Mouse (Mus musculus): ENCODE measurements around the gene Pi16. TPM values are rescaled to one million over a fixed set of nuclear protein-coding genes. Genes with fewer than 3 reads are reported as not detected.

The Pi16 gene
- polyA plus RNA-seq, 1 experiment from 2014 or later = 1.1 TPM

DNA sequence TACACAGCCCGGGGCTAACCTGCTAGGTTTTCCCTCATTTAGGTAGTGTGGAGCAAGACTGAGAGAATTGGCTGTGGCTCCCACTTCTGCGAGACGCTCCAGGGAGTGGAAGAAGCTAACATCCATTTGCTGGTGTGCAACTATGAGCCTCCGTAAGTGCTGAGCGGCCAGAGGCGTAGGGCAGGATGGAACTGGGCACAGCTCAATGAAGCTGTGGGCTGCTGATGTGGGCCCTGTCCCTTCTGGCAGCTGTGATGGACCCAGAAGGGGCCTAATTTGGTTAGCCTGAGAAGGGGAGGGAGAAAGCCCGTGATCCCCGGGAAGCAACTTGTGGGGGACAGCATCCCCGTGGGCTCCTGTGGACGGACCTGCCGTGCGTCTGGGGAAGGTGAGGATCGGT is 8.4 kb downstream of the Pi16 start:
- Histone ChIP-seq H3K4me3 (peak overlapping the region; percentile 55), H3K27ac (peak overlapping the region; percentile 87), H3K9me3 (no peaks in the 10 kb centered on the region), H3K36me3 (peaks cover 18% of the 10 kb centered on the region), H3K27me3 (ENCODE audit: insufficient read depth, poor library complexity, severe bottlenecking) (peaks cover 76% of the 10 kb centered on the region), H3K4me1 (replicated peaks) (peaks cover 47% of the 10 kb centered on the region)
- DNase-seq (ENCODE audit: low spot score) = no peak
- WGBS = 46% methylated on average over 13 of the region's 13 CpGs

DNA sequence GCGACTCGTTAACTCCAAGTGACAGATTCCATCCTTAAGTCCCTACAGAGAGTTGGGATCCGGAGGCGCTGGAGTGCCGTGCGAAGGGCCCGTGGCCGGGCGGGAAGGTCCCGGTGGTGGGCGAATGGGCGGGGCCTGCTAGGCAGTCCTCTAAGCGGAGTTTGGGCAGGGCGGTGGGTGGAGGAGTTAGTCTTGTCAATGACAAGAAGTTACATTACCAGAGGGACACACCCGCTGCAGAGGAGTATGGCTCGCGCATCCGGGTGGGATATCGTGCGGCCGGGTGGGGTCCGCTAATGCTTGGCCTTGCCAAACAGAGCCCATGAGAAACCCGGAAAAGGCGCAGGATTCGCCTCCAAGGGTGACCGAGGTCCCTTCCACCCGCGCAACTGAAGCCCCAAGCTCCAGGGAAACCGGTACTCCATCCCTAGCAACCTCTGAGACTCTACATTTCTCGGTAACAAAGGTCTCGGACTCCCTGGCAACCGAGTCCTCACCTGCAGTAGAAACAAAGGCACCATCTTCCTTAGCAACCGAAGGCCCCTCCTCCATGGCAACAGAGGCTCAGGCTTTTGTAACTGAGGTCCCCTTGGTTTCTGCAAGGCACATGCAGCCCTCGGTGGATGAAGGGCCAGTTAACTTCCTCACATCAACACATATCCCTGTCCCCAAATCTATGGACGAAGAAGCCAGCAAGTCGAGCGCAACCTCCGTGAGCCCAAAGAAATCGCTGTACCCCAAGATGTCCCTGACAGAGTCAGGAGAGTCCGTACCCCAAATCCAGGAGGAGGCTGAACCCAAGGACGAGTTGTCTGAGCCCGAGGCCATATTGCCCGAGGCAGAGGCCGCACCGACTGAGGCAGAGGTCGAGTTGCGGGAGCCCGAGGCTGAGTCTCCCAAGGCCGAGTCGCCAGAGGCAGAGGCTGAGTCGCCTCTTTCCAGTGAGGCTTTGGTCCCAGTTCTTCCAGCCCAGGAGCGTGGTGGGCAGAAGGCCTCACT is 9.3 kb downstream of the Pi16 start:
- Histone ChIP-seq H3K27ac (peak overlapping the region; percentile 87), H3K27me3 (ENCODE audit: insufficient read depth, poor library complexity, severe bottlenecking) (peaks cover 66% of the 10 kb centered on the region), H3K4me1 (replicated peaks) (peaks cover 48% of the 10 kb centered on the region), H3K9me3 (no peaks in the 10 kb centered on the region), H3K36me3 (peaks cover 28% of the 10 kb centered on the region), H3K4me3 (peak overlapping the region; percentile 55)
- DNase-seq (ENCODE audit: low spot score) = peak; percentile 71
- WGBS = 8% methylated on average over 52 of the region's 52 CpGs

DNA sequence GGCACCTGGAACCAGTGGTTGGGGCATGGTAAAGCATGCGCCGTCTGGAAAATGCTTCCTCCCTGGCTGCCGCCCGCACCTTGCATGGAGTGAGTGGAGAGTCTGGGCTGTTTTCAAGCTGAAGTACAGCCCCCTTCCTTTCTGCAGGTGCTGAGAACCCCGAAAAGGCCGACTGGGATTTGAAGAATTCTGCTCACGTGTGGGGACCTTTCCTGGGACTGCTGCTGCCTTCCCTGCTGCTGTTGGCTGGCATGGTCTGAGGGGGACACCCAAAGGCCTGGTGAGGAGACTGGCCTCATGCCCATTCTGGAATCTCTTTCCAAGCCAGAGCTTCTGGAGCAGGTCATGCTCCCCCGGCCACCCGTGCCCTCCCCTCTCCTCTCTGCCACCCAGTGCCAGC is 10.2 kb downstream of the Pi16 start:
- Histone ChIP-seq H3K4me3 (no peak overlapping the region), H3K27me3 (ENCODE audit: insufficient read depth, poor library complexity, severe bottlenecking) (peaks cover 57% of the 10 kb centered on the region), H3K9me3 (no peaks in the 10 kb centered on the region), H3K4me1 (replicated peaks) (peaks cover 40% of the 10 kb centered on the region), H3K27ac (peak overlapping the region; percentile 87), H3K36me3 (peaks cover 37% of the 10 kb centered on the region)
- no peak for DNase-seq (ENCODE audit: low spot score)
- 81% methylated on average over 9 of the region's 9 CpGs for WGBS

DNA sequence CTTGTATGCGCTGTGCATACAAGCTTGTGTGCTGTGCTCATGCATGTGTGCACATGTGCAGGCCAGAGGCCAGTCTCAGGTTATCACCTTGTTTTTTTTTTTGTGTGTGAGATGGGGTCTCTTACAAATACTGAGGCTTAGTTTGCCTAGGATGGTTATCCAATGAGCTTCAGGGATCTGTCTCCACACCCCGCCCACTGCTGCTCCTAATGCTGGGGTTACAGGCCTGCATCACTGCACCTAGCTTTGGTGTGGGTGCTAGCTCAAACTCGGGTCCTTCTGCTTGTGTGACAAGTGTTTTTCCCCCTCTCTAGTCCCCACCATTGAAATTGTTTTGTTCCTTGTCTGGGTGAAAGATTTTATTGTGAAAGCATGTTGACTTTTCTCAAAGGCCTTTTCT is 12.7 kb downstream of the Pi16 start:
- Histone ChIP-seq H3K9me3 (no peaks in the 10 kb centered on the region), H3K36me3 (peaks cover 59% of the 10 kb centered on the region), H3K27ac (no peak overlapping the region), H3K4me1 (replicated peaks) (peaks cover 37% of the 10 kb centered on the region), H3K27me3 (ENCODE audit: insufficient read depth, poor library complexity, severe bottlenecking) (peaks cover 36% of the 10 kb centered on the region), H3K4me3 (no peak overlapping the region)
- DNase-seq (ENCODE audit: low spot score) = no peak
- 84% methylated on average over 3 of the region's 3 CpGs for WGBS

DNA sequence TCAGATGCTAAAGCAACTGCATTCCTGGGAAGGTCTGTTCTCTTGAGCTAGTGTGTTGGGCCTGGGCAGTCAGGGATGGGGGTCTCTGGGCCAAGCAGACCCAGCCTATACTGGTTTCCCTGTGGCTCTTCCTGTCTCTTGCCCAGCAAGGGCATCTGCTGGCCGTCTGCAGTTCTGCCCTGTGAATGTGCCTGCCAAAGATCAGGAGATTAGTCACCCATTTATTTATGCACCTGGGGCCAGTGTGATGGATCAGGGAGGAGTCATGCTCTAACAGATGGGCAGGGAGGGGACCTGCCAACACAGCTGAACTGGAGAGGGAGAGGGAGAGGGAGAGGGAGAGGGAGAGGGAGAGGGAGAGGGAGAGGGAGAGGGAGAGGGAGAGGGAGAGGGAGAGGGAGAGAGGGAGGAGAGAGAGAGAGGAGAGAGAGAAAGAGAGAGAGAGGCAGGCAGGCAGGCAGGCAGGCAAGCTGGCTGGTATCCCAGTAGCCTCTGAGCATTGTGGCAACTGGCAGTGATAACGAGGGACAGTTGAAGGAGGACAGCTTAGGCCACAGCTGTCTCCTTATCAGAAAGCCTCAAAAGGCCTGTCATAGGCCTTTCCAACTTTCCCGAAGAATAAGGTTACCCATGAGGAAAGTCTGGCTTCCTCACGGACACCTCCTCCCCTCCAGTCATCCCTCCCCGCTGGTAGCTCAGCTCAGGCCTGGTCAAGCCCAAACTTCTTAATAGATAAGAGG is 13.4 kb downstream of the Pi16 start:
- H3K27ac ChIP-seq = peak overlapping the region; percentile 50; the same call in 1 of the 2 replicates
- 40% methylated on average over 5 of the region's 5 CpGs for WGBS
- H3K4me1 ChIP-seq (replicated peaks) = peaks cover 33% of the 10 kb centered on the region
- no peak overlapping the region for H3K4me3 ChIP-seq
- peaks cover 66% of the 10 kb centered on the region for H3K36me3 ChIP-seq
- no peak for DNase-seq (ENCODE audit: low spot score)
- H3K27me3 ChIP-seq (ENCODE audit: insufficient read depth, poor library complexity, severe bottlenecking) = peaks cover 32% of the 10 kb centered on the region
- H3K9me3 ChIP-seq = no peaks in the 10 kb centered on the region

DNA sequence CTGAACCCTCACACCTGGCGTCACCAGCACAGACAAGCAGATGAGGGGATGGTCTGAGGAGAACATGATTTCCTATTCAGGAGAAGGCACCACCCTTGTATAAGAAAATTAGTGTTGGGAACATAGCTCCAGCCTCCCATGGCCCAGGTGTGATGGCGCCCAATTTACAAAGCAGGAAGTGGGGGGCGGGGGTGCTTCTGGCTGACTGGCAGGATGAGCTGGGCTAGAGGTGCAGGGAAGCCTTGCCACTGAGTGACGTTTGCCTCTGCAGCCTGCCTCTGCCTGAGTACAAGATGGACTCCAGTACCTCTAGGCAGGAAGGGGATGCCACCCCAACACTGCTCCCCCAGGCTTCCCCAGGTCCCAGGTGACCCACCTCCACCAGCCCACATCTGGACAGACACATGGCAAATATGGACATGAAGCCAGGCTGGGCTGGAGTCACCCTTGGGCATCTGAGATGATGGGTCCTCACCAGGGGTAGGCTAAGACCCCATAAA is 14.8 kb downstream of the Pi16 start:
- Histone ChIP-seq H3K9me3 (no peaks in the 10 kb centered on the region), H3K4me1 (replicated peaks) (peaks cover 19% of the 10 kb centered on the region), H3K27ac (no peak overlapping the region), H3K27me3 (ENCODE audit: insufficient read depth, poor library complexity, severe bottlenecking) (peaks cover 18% of the 10 kb centered on the region), H3K4me3 (no peak overlapping the region), H3K36me3 (peaks cover 79% of the 10 kb centered on the region)
- DNase-seq (ENCODE audit: low spot score) = no peak
- 85% methylated on average over 4 of the region's 4 CpGs for WGBS

DNA sequence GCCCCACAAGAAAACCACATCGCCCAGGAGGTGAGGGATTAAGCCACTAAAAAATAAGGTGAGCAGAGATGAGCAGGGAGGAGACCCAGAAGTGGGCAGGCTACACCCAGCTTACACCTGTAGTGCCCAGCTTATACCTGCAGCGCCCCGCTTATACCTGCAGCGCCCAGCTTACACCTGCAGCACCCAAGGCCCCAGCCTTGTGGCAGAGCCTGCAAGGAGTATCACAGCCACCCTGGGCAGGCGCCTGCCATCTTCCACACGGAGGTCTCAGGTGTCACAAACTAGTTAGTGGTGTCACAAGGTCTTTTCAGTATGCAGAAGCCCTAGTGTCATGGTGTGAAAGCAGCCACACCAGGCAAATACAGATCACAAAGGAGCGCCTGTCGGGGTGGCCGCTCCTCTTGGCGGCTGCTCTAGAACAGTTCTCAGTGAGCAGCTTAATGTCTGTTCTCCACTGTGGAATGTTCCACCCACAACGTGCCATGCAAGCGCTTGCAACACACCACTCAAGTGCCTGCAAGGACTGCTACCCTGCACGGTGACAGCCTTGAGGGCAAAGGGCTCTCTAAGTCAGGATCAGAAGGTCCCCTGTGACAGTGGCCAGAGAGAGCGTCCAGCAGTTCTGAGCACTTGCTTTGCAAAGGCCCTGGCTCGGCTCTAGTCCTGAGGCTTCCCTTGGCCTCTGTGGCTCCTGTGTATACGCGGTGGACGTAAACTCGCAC is 18.9 kb downstream of the Pi16 start:
- Histone ChIP-seq H3K27ac (no peak overlapping the region), H3K4me3 (no peak overlapping the region), H3K4me1 (replicated peaks) (peaks cover 13% of the 10 kb centered on the region), H3K27me3 (ENCODE audit: insufficient read depth, poor library complexity, severe bottlenecking) (no peaks in the 10 kb centered on the region), H3K9me3 (no peaks in the 10 kb centered on the region), H3K36me3 (peaks cover 96% of the 10 kb centered on the region)
- WGBS = 93% methylated on average over 19 of the region's 19 CpGs
- no peak for DNase-seq (ENCODE audit: low spot score)

DNA sequence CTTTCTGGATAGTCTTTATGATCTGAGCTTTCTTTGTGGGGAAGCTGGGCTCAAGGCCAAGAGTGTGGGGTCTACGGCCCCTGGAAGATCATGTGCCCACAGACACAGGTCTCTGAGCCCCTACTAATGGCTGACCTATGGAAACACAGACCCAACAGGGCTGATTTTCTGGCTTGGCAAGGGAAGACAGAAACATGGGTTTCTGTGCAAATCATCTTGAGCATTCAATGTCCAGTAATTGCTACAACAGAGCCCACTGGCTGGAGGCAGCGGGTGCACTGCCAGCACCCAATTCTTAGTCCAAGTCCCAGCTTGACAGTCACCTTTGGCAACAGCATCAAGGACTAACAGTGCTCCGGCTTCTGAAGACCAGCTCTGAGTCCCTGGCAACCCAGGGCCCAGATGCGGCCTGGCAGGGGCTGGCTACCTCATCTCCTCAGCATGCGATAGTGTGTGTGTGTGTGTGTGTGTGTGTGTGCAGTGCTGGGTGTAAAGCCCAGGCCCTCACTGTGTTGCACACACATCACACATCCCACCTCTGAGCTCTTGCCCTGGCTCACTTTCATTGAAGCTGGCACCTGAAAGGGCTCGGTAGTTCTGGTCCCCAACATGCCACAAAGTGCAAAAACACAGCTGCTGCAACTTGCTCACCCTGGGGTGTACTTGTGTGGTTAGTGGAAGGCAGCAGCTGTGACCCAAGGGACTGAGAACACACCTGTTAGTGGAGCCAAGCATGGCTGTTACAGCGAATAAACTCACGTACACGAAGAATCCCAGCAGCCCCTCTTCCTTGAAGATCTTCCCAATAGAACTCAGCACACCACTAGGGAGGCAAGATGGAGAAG is 20.7 kb downstream of the Pi16 start:
- H3K27ac ChIP-seq = no peak overlapping the region
- no peaks in the 10 kb centered on the region for H3K9me3 ChIP-seq
- H3K36me3 ChIP-seq = peaks cover 96% of the 10 kb centered on the region
- WGBS = 95% methylated on average over 9 of the region's 9 CpGs
- peaks cover 28% of the 10 kb centered on the region for H3K4me1 ChIP-seq (replicated peaks)
- no peaks in the 10 kb centered on the region for H3K27me3 ChIP-seq (ENCODE audit: insufficient read depth, poor library complexity, severe bottlenecking)
- no peak overlapping the region for H3K4me3 ChIP-seq
- DNase-seq (ENCODE audit: low spot score) = no peak

DNA sequence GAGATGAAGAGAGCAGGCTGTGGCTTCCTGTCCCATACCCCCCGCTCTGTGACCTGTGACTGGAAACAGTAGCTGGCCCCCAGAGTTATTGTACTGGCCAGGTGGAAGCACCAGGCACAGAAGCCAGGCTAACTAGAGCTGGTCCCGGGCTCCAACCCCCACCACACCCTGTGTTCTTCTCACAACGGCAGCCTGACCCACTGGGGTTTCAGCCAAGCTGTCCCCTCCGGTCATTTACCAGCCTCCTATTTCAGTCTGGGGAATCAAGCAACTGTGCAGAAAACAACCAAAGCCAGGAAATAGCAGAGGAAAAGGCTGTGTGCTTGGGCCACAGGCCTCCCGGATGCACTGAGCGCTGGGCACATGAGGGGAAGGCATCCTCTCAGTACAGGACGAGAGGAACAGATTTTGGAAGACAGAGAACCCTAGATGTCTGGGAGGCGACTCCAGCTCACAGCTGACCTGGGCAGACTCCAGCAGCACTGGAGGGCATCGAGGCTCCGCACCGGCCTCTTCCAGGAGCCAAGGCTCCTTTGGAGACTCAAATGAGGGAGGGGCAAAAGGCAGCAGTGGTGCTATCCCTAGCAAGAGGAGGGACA is 21.8 kb downstream of the Pi16 start:
- Histone ChIP-seq H3K4me3 (0 out of 2 replicates have a peak overlapping the region, but pooled peaks have one; percentile 6), H3K27ac (0 out of 2 replicates have a peak overlapping the region, but pooled peaks have one; percentile 18), H3K9me3 (no peaks in the 10 kb centered on the region), H3K27me3 (ENCODE audit: insufficient read depth, poor library complexity, severe bottlenecking) (no peaks in the 10 kb centered on the region), H3K4me1 (replicated peaks) (peaks cover 30% of the 10 kb centered on the region), H3K36me3 (peaks cover 96% of the 10 kb centered on the region)
- 86% methylated on average over 11 of the region's 11 CpGs for WGBS
- DNase-seq (ENCODE audit: low spot score) = no peak

DNA sequence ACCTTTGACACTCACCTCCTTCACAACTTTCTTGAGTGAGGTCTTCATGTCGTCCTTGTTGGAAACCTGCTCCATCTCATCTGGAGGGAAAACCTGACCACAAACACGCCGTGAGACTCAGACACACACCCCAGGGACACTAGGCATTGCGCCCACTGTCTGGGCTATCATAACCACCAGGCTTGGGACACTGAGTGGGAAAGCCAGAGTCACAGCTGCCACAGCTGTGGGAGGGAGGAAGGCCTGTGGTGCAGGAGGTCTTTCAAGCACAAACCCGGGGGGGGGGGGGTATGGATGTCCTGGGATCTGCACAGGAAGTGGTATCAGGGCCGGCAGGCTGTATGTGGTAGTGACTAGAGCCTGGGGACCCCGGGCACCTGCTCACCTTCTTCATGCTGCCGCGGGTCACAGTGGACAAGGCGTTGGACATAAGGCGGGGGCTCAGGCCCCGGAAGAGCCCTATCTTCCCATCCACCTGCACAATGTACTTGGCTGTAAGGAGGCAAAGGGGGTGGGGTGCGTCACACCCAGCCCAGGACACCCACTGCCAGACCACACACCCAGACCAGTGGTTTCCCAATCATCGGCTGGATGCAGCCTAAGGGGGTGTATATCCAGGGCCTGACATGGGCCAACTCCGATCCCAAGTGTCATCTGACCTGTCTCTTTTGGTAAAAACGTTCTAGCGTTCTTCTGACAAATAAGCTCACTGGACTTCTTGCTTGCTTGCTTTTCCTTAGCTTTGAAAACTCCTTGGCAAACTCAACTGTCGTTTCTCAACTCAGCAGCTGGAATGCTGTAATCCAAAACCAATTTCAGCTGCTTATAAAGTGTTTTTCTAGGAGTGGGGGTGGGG is 23.2 kb downstream of the Pi16 start:
- peaks cover 97% of the 10 kb centered on the region for H3K36me3 ChIP-seq
- no peaks in the 10 kb centered on the region for H3K27me3 ChIP-seq (ENCODE audit: insufficient read depth, poor library complexity, severe bottlenecking)
- no peak for DNase-seq (ENCODE audit: low spot score)
- 88% methylated on average over 18 of the region's 18 CpGs for WGBS
- no peak overlapping the region for H3K4me3 ChIP-seq
- H3K4me1 ChIP-seq (replicated peaks) = peaks cover 35% of the 10 kb centered on the region
- no peaks in the 10 kb centered on the region for H3K9me3 ChIP-seq
- H3K27ac ChIP-seq = no peak overlapping the region; the same call in 1 of the 2 replicates

DNA sequence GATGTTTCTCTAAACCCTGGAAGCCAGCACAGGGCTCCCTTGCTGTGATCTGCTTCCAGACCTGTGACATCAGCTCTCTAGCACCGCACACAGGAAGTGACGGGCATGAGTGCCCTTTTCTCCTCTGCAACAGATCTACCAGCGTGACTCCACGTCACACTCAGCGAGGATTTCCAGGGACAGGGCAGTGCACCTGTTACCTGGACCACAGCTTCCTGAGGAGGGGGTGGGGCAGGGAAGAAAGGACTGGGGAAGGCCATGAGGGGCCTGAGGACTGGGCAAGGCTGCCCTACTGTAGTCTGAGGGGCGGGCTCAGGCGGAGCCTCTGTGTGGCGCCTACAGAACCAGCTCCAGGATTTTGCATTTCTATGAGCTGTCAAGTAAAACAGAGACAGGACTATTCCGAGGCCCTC is 24.1 kb downstream of the Pi16 start:
- Histone ChIP-seq H3K36me3 (peaks cover 89% of the 10 kb centered on the region), H3K4me3 (peak overlapping the region; percentile 24; the same call in 1 of the 2 replicates), H3K27me3 (ENCODE audit: insufficient read depth, poor library complexity, severe bottlenecking) (no peaks in the 10 kb centered on the region), H3K9me3 (no peaks in the 10 kb centered on the region), H3K27ac (peak overlapping the region; percentile 79), H3K4me1 (replicated peaks) (peaks cover 44% of the 10 kb centered on the region)
- peak; percentile 36 for DNase-seq (ENCODE audit: low spot score)
- 22% methylated on average over 9 of the region's 9 CpGs for WGBS

Measured in hindbrain, embryonic 10.5 days (tissue).